Mouse (Mus musculus): ENCODE measurements around the gene Pradc1. TPM values are rescaled to one million over a fixed set of nuclear protein-coding genes. Genes with fewer than 3 reads are reported as not detected.

Gene Pradc1
- total RNA-seq (2023), result 15.2 and 18.2 TPM in 2 replicates

GRCm38 (mm10) chr6:85451664-85452410, at the start of gene Pradc1:
Gene Pradc1, minus strand, starts transcription at chr6:85451970.

GRCm38 (mm10) chr6:85450697-85451663, 790 bp downstream of the Pradc1 start, which contains the start of gene Cct7:
Gene Cct7, plus strand, starts transcription at chr6:85451514.

GRCm38 (mm10) chr6:85431842-85432431, 19.8 kb downstream of the Pradc1 start, which contains the start of gene Smyd5:
Gene Smyd5, plus strand, starts transcription at chr6:85431989.

GRCm38 (mm10) chr6:85423836-85424379, 27.9 kb downstream of the Pradc1 start, which contains the start of gene Noto:
Gene Noto, plus strand, starts transcription at chr6:85423886.

Other genes starting within 250 kb of the Pradc1 start
- 107 and 155 TPM in 2 replicates for gene Sfxn5, start 118.5 kb downstream of the Pradc1 start, total RNA-seq (2023)
- 16.8 and 20.9 TPM in 2 replicates for gene Rab11fip5, start 77.3 kb downstream of the Pradc1 start, total RNA-seq (2023)
- not detected in 2 replicates for gene Noto, start 28.1 kb downstream of the Pradc1 start, total RNA-seq (2023)
- gene Smyd5, start 20.0 kb downstream of the Pradc1 start, total RNA-seq (2023), result 6.6 and 8.5 TPM in 2 replicates
- 74.0 and 99.8 TPM in 2 replicates for gene Cct7, start 456 bp downstream of the Pradc1 start, total RNA-seq (2023)
- not detected in 2 replicates for gene Fbxo41, start 51.0 kb upstream of the Pradc1 start, total RNA-seq (2023)
- not detected in 2 replicates for gene Egr4, start 61.6 kb upstream of the Pradc1 start, total RNA-seq (2023)
- gene Alms1, start 135.6 kb upstream of the Pradc1 start, total RNA-seq (2023), result 6.1 and 8.6 TPM in 2 replicates